Mouse (Mus musculus): ENCODE measurements around the gene Zfhx3.

GRCm38 (mm10) chr8:108699011-108699410 is 756.6 kb downstream of the Zfhx3 start:
- TF ChIP-seq CTCF (IDR thresholded peaks at IDR 0.05; ENCODE audit: low read depth, low read length) (no peak), POLR2AphosphoS5 (IDR thresholded peaks at IDR 0.05; ENCODE audit: insufficient replicate concordance, low read depth, low read length) (no peak), GATA1 (IDR thresholded peaks at IDR 0.05; ENCODE audit: borderline replicate concordance, low read length) (no peak)
